Mouse (Mus musculus): ENCODE measurements at regions not wholly inside any gene's neighbourhood (a gene's known extent, or its start where the extent isn't known, plus 50 kb on each side); places are given as distances from the start of the nearest gene placed in this dataset.

DNA sequence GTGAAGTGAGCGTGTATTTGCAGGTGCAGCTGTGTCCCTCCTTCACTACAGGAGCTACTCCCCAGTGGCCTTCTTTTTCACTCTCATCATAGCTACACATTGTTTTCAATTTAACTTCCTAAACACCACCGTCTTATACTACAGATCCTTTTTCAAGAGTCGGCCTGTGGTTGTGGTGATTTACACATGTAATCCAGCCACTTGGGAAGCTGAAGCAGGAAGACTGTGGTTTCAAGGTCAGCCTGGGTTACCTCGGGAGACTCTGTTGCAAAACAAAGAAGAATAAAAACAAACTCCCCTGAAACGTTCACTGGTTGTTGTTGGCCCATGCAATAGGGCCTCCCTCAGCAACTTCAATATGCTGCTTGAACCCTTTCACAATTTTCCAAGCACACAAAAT is 153.8 kb upstream of the Kcnh8 start:
- DNase-seq = no peak

DNA sequence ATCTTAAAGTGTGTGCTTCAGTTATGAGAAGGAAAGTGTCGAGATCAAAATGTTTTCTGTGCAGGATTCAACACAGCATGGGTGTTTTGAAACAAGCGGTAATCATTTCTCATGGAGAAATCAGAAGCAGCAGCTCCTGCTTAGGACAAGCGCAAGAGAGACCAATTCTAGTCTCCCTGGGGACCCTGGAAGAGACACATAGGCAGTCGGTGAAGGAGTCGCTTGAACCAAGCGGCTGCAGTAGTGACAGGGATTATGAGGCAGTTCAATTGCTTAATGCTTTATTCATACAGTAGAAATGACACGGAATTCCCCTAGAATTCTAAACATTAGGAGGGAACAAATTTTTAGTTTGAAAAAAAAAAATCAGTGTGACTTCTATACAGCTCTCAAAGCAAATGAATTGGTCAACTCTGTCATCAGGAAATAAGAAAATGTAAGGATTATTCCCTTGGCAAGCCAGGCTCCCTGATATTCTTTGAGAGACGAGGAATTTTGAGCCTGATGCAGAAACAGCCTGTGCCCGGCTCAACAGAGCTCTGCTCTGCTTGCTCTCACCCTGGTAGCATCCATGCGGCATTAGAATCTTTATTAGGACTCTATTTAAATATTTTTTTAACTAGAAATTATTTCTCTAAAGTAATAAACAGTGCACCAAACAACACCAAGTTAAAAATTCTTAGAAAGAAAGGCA is 143.1 kb upstream of the Kcnh8 start:
- no peak for DNase-seq

DNA sequence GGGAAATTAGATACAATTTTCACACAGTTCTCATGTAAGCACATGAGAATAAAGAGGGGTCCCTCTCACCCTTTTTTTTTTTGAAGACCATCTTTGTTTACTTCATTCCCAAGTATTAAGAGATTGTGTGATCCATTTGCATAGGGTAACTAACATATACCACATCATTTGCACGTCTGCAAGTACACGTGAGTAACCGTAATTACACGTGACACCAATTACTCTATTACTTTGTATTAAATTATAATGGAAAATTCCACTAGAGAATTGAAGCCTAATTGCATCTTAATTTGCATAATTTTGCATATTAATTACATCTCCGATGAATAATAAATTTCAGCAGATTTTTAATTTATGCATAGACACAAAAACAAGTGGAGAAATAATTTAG is 142.5 kb upstream of the Kcnh8 start:
- no peak for DNase-seq

DNA sequence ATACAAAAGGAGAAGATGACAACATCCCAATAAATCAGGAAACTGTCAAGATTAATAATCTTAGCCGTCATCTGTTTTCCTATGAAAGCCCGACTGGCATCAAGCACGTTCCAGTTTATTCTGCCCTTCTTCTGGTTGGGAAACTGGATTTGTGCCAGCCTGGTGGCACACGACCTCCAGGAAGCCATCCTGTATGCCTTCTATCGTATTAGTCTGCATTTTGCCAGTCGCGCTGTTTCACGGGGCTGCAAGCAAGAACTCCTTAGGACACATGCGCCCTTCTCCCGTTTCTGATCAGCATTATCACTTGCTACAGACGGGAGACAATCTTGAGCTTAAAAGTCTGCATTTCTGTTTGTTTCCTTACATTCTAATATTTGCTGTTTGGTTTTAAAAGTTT is 141.2 kb upstream of the Kcnh8 start:
- no peak for DNase-seq

DNA sequence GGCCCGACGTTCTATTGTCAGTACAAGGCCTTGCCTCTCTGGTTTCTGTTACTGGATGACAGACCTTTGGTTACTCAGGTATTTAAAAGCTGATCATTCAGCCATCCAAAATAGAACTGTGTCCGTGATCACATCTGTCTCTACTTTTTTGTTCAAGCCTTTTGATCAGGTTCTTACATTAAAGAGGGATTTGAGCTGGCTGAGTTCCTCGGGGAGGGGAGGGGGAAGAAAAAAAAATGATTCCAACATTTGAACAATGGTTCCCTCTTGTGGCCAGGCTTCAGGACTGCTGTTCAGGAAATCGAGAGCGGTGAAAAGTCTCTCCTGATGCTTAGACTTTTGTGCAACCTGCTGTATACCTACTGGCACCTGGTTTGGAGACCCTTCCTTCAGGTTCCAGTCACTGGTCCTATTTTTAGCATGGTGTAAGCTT is 140.8 kb upstream of the Kcnh8 start:
- DNase-seq = peak; percentile 33

DNA sequence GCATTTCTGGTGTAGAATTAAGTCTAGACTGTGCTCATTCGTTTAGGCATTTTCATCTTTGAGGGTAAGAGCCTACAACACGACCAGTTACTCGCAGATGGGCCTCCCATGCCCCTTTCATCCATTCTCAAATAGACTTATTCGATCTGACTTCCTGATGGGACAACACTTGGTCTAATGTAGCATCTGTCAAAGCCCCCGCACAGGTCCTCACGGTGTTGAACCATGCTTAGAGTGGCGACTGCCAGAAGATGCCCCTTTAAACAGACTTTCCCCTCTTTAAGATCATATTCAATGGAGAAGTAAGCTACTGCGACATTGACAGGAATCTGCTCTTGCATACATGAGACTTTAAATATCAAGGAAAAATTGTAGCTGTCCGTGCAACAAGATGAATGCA is 140.1 kb upstream of the Kcnh8 start:
- no peak for DNase-seq

DNA sequence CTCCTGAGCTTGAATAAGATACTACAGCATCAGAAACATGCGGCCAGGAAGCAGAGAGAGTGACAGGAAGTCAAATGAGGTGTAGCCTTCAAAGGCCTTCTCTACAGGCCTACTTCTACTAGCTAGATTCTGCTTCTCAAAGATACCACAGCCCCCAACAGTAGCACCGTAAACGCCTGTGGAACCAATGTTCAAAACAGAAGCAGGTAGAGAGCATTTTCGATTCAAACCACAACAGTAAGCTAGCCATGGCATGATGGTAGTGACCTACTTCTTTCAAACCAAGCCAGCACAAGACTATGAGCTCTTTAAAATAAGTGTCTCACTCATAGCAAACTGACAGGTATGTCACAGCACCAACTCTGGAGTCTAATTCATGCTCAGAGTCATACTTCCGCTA is 134.0 kb upstream of the Kcnh8 start:
- no peak for DNase-seq

DNA sequence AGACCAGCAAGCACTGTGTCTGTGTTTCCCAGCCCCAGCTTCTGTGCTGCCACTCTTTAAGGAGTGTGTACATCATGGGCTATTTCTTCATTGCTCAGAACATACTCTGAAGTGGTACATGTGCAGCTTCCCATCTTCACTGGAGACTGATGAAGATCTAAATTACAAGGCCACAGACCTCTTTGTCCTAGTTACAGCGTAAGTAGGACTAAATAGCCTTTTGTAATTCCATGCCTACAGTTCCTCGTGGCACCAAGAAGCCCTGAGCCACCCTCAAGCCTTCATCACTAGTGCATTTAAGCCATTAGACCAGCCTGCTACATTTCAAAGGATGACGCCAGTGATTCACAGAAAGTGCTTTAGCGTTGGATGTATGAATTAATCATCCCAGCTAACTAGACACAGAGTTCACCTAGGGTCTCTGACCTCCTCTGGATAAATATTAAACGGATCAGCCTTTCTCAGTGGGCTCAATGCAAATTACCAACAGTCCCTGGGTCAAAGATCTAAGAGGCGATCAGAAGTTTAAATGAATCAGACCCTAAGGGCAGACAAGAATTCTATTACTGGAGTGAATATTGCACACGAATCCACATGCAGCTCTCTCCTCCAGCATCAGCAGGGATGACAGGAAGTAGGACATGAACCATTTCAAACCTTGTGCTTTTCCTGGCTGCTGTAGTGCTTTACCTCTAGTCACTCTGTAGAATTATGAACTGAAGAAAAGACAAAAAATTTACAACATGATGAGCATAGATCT is 123.0 kb upstream of the Kcnh8 start:
- no peak for DNase-seq

DNA sequence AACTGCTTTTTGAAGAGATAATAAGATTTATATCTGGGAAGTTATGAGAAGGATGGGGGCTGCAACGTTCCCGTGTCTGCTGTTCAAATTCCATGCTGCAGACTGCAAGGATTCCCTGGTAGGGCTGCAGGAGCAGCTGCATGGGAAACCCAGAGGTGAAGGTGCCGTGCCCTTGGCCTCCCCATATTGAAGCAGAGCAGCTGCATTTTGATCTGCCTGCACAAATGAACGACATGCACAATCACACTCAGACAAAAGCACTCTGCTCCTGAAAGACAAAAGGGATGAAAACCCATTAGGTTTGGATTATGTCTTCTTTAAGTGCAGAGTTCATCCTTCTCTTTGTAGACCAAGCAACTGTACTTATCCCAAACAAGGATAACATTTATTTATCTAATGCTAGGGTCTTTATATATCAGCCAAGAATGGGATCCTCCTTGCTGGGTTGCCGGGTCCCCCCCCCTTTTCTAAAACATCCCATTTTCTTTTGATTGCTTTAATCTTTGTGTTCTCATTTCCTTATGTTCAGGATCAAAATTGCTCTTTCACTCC is 122.3 kb upstream of the Kcnh8 start:
- DNase-seq = no peak

DNA sequence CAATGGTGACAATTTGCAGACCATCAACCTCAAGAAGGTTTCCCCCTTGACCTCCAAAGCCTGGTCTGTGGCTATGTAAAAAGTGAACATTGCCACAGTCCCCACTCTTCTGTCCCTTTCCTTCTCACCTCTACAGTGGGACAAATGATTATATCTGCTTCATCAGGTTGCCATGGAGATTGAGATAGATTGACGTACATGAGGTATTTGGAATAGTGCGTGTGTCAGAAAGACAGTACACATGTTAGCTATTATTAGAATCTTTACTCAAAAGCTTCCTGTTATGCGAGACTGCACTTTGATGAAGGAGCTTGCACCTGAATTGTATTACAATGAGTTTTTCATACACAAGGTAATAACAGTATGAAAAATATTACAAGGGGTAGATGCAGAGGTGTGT is 95.7 kb upstream of the Kcnh8 start:
- no peak for DNase-seq

DNA sequence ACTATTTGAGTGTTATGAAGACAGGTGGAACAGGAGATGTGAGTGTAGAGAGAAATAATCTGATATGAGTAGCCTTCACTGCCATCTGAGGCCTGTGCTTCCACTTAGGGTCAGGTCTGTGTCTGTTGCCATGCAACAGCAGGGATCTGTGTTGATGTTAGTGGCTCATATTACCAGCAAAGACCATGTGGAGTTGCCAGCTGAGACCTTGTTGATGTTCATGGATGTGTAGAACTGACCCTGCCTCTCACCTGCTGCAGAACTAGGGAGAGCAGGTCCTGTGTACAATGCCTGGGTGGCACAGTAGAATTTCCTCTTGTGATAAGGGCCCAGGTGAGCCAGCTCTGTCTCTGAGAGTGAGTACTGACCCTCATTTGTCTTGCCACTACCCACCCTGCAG is 72.2 kb upstream of the Kcnh8 start:
- no peak for DNase-seq

Measured in adrenal gland, postnatal 10 days (tissue).